ENCODE assay signal across 8 mouse cellular contexts in the genomic region with DNA sequence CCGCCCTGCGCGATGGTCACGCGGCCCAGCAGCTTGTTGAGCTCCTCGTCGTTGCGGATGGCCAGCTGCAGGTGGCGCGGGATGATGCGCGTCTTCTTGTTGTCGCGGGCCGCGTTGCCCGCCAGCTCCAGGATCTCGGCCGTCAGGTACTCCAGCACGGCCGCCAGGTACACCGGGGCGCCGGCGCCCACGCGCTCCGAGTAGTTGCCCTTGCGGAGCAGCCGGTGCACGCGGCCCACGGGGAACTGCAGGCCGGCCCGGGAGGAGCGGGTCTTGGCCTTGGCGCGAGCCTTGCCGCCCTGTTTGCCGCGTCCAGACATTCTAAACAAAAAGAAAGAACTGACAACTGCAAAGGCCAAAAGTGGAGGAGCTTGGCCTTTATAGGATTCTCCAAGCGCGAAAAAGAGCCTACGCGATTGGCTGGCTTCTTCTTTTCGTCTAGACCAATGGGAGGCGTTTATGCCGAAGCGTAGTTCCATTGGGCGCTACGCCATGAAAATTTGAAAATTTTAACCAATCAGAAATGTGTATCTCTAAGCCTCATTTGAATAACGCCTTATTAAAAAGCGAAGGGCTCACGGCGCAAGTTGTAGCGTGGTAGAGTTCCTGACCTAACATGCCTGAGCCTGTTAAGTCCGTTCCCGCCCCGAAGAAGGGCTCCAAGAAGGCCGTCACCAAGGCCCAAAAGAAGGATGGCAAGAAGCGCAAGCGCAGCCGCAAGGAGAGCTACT. TPM values are rescaled to one million over a fixed set of nuclear protein-coding genes. Genes with fewer than 3 reads are reported as not detected.
A peak's percentile ranks its signal among the peaks of the same experiment; 100 is the strongest.
DNase-seq lines count a peak whose midpoint lies in the region; ATAC-seq lines count a peak whose summit lies in the region.
"Not testable (repeated sequence)": the region's sequence is repeated elsewhere in the genome, so short reads cannot be mapped to it uniquely, and the experiment has no call there.

A gene (minus strand): TSS at position 320 of the 731 bp plus-strand sequence.
A gene (plus strand): TSS at position 563 of the 731 bp plus-strand sequence.

- H3K27ac ChIP-seq in hindbrain, embryonic 12.5 days: peak within 1 kb of the TSS; percentile 82

- H3K27me3 ChIP-seq in hindbrain, embryonic 12.5 days: not testable (repeated sequence)

- H3K4me3 ChIP-seq in hindbrain, embryonic 12.5 days: peak within 1 kb of the TSS; percentile 33

- not testable (repeated sequence) for H3K36me3 ChIP-seq in hindbrain, embryonic 12.5 days

- not testable (repeated sequence) for H3K9me3 ChIP-seq in hindbrain, embryonic 12.5 days (replicated peaks)

- H3K4me2 ChIP-seq in hindbrain, embryonic 12.5 days (replicated peaks): peak within 1 kb of the TSS; percentile 59

- peak; percentile 96 for DNase-seq in Muller cell, postnatal 12 days (ENCODE audit: inconsistent ontology term)
- DNase-seq in cerebellum, postnatal 10 days: peak; percentile 94 to 97
- peak; percentile 86 to 87 for DNase-seq in frontal cortex, postnatal 10 days (ENCODE audit: low spot score in 2 of 2)
- DNase-seq in layer of hippocampus, postnatal 14 days (ENCODE audit: low spot score in 2 of 2): peak; percentile 86 to 99
- DNase-seq in lung, postnatal 14 days: peak; percentile 90
- peak; percentile 87 for DNase-seq in retina, adult 2 months (ENCODE audit: low read depth, low spot score)
- peak; percentile 82 to 86 for DNase-seq in thymus, postnatal 36 days

- under 1% methylated on average over 44 of the region's 63 CpGs for WGBS in hindbrain, embryonic 12.5 days

- ATAC-seq in hindbrain, embryonic 12.5 days (ENCODE audit: low FRiP score): peak; percentile 97

- H3K4me1 ChIP-seq in hindbrain, embryonic 12.5 days: peaks cover 31% of the 10 kb centered on the region

- peak within 1 kb of the TSS; percentile 47 for H3K9ac ChIP-seq in hindbrain, embryonic 12.5 days

RNA-seq across cellular contexts. Expression of the first gene that starts in this region (rescaled TPM):
- polyA plus RNA-seq in hindbrain, embryonic 12.5 days (2016; fragmentation: Nextera tagmentation; extraction: Ambion mirVana): 5.2 TPM in 1 of 2 replicates, not detected in the other
- 1 to 10 TPM; 1.7 to 1.8 TPM for total RNA-seq in layer of hippocampus, postnatal 14 days (2021)

RNA-seq across cellular contexts. Expression of the second gene that starts in this region (rescaled TPM):
- polyA plus RNA-seq in hindbrain, embryonic 12.5 days (2016; fragmentation: Nextera tagmentation; extraction: Ambion mirVana): 1.9 and 2.4 TPM in 2 replicates
- total RNA-seq in layer of hippocampus, postnatal 14 days (2021): 10 to 100 TPM; 12.3 to 16.4 TPM

Comparison
In these comparisons a context has a peak if more than half of its experiments do, and no peak if none do; other contexts are left out.
1. Peak in every context shown above with its lines: DNase-seq, ATAC-seq, H3K4me3 ChIP-seq and H3K27ac ChIP-seq.